Mouse (Mus musculus) megakaryocyte, embryonic 14.5 days (primary cell): Measurements from ENCODE around the gene Pigu. TPM values are rescaled to one million over a fixed set of nuclear protein-coding genes. Genes with fewer than 3 reads are reported as not detected.
A peak's percentile ranks its signal among the peaks of the same experiment; 100 is the strongest.

Experiments
- H3K27me3 ChIP-seq: replicated peaks from 2 replicates; pipeline ENCODE3; 2012; ENCODE audit warnings: inconsistent platforms
- H3K36me3 ChIP-seq: replicated peaks from 2 replicates; pipeline ENCODE3; 2012; ENCODE audit warnings: low read length, inconsistent platforms, mixed read lengths
- H3K4me1 ChIP-seq: 2 replicates; pipeline ENCODE4 v1.6.1; 2012; ENCODE audit warnings: inconsistent platforms
- H3K4me3 ChIP-seq: replicated peaks from 2 replicates; pipeline ENCODE3; 2012; ENCODE audit warnings: moderate library complexity, mild to moderate bottlenecking, inconsistent platforms
- H3K9me3 ChIP-seq: 2 replicates; pipeline ENCODE4 v1.6.1; 2012; ENCODE audit warnings: inconsistent platforms
- FLI1 ChIP-seq: IDR thresholded peaks from 2 replicates; pipeline ENCODE4 v1.6.1; 2012; ENCODE audit warnings: low read length, inconsistent platforms, mixed read lengths
- GATA1 ChIP-seq: IDR thresholded peaks from 3 replicates; pipeline ENCODE4 v1.6.1; 2012; ENCODE audit warnings: mixed read lengths, low read length, inconsistent platforms, borderline replicate concordance
- polyA plus RNA-seq: library from polyadenylated mRNA; stranded (reverse); fragments of >175 nt; gene quantifications from 2 replicates; pipeline ENCODE4 v1.2.3, GENCODE M21; 2012; ENCODE audit warnings: low replicate concordance; ENCODE audit not compliant: insufficient read depth

The Pigu gene
- polyA plus RNA-seq, 1 experiment, result 13.0 TPM

- Histone ChIP-seq H3K4me1 (peaks cover 19% of the 10 kb centered on the region), H3K9me3 (0 out of 2 replicates have a peak, but pooled peaks cover 2% of the 10 kb centered on the region), H3K36me3 (no peaks in the 10 kb centered on the region), H3K4me3 (no peak overlapping the region), H3K27me3 (peaks cover 19% of the 10 kb centered on the region)
- TF ChIP-seq FLI1 (no peak), GATA1 (no peak)
Measured at GRCm38 (mm10) chr2:155372451-155372850, 15.2 kb upstream of the Pigu start.

GRCm38 (mm10) chr2:155369333-155369883 lies 12.2 kb upstream of the Pigu start:
- Histone ChIP-seq H3K9me3 (no peaks in the 10 kb centered on the region), H3K4me1 (peaks cover 19% of the 10 kb centered on the region), H3K36me3 (no peaks in the 10 kb centered on the region), H3K4me3 (no peak overlapping the region), H3K27me3 (peaks cover 13% of the 10 kb centered on the region)
- TF ChIP-seq FLI1 (no peak), GATA1 (no peak)

- Histone ChIP-seq H3K4me3 (no peak overlapping the region), H3K36me3 (no peaks in the 10 kb centered on the region), H3K27me3 (peaks cover 11% of the 10 kb centered on the region), H3K4me1 (peaks cover 13% of the 10 kb centered on the region), H3K9me3 (no peaks in the 10 kb centered on the region)
- no peak for TF ChIP-seq GATA1
- TF ChIP-seq FLI1, result no peak
Measured at GRCm38 (mm10) chr2:155367635-155368284, 10.5 kb upstream of the Pigu start.

- Histone ChIP-seq H3K27me3 (peaks cover 4% of the 10 kb centered on the region), H3K4me1 (peaks cover 17% of the 10 kb centered on the region), H3K9me3 (no peaks in the 10 kb centered on the region), H3K36me3 (no peaks in the 10 kb centered on the region), H3K4me3 (peak overlapping the region; percentile 93)
- TF ChIP-seq FLI1, result no peak
Measured at GRCm38 (mm10) chr2:155357686-155358399, 613 bp upstream of the Pigu start.

- H3K36me3 ChIP-seq, result peaks cover 17% of the 10 kb centered on the region
- peaks cover 15% of the 10 kb centered on the region for H3K9me3 ChIP-seq
- no peak overlapping the region for H3K4me3 ChIP-seq
- peaks cover 17% of the 10 kb centered on the region for H3K4me1 ChIP-seq
- no peaks in the 10 kb centered on the region for H3K27me3 ChIP-seq
- TF ChIP-seq FLI1 (no peak), GATA1 (no peak)
Measured at GRCm38 (mm10) chr2:155354402-155354801, 2.8 kb downstream of the Pigu start.

- Histone ChIP-seq H3K36me3 (peaks cover 47% of the 10 kb centered on the region), H3K4me3 (no peak overlapping the region), H3K9me3 (peaks cover 17% of the 10 kb centered on the region), H3K27me3 (no peaks in the 10 kb centered on the region), H3K4me1 (peaks cover 8% of the 10 kb centered on the region)
- no peak for TF ChIP-seq FLI1
- TF ChIP-seq GATA1, result no peak
Measured at GRCm38 (mm10) chr2:155346670-155347069, 10.6 kb downstream of the Pigu start.

- Histone ChIP-seq H3K27me3 (no peaks in the 10 kb centered on the region), H3K4me3 (no peak overlapping the region), H3K36me3 (peaks cover 44% of the 10 kb centered on the region), H3K9me3 (no peaks in the 10 kb centered on the region), H3K4me1 (peaks cover 8% of the 10 kb centered on the region)
- no peak for TF ChIP-seq FLI1
- no peak for TF ChIP-seq GATA1
Measured at GRCm38 (mm10) chr2:155340166-155340565, 17.1 kb downstream of the Pigu start.

GRCm38 (mm10) chr2:155336254-155336653 lies 21.0 kb downstream of the Pigu start:
- Histone ChIP-seq H3K9me3 (no peaks in the 10 kb centered on the region), H3K4me1 (no peaks in the 10 kb centered on the region), H3K27me3 (no peaks in the 10 kb centered on the region), H3K36me3 (peaks cover 58% of the 10 kb centered on the region), H3K4me3 (no peak overlapping the region)
- no peak for TF ChIP-seq FLI1
- no peak for TF ChIP-seq GATA1

- H3K4me1 ChIP-seq, result no peaks in the 10 kb centered on the region
- H3K4me3 ChIP-seq, result no peak overlapping the region
- peaks cover 65% of the 10 kb centered on the region for H3K36me3 ChIP-seq
- no peaks in the 10 kb centered on the region for H3K27me3 ChIP-seq
- H3K9me3 ChIP-seq, result no peaks in the 10 kb centered on the region
- TF ChIP-seq FLI1 (no peak), GATA1 (no peak)
Measured at GRCm38 (mm10) chr2:155335231-155335630, 22.0 kb downstream of the Pigu start.

- H3K36me3 ChIP-seq, result peaks cover 68% of the 10 kb centered on the region
- no peak overlapping the region for H3K4me3 ChIP-seq
- no peaks in the 10 kb centered on the region for H3K4me1 ChIP-seq
- H3K9me3 ChIP-seq, result no peaks in the 10 kb centered on the region
- TF ChIP-seq FLI1, result no peak
- no peak for TF ChIP-seq GATA1
- H3K27me3 ChIP-seq, result no peaks in the 10 kb centered on the region
Measured at GRCm38 (mm10) chr2:155333421-155333820, 23.8 kb downstream of the Pigu start.
